Mouse (Mus musculus): ENCODE results near the gene Fgf22.

The Fgf22 gene

GRCm38 (mm10) chr10:79767372-79768244, 12.7 kb downstream of the Fgf22 start:
- peak; percentile 85 for DNase-seq (ENCODE audit: low read depth)

GRCm38 (mm10) chr10:79768400-79768799, 13.5 kb downstream of the Fgf22 start:
- DNase-seq (ENCODE audit: low read depth) = peak; percentile 65

DNA sequence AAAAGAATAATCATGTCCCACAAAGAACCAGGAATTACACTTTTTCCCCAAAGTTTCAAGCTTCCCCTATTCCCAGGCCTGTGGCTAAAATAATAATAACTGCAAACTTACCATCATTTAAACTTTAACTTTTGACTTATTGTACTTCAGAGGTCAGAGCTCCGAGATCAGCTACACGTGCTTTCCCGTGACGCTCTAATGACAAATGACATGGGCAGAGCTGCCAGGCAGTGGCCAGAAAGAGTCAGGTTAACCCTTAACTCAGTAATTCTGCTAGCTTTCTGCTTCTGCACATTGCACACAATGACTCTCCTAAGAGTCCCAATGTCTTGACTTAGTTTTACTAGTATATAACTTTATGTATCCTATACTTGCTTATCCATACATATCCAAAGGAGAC, 14.5 kb downstream of the Fgf22 start:
- DNase-seq (ENCODE audit: low read depth) = no peak

GRCm38 (mm10) chr10:79772320-79772719, 17.4 kb downstream of the Fgf22 start:
- DNase-seq (ENCODE audit: low read depth) = no peak

GRCm38 (mm10) chr10:79773208-79773607, 18.3 kb downstream of the Fgf22 start:
- DNase-seq (ENCODE audit: low read depth) = no peak

GRCm38 (mm10) chr10:79774486-79775279, 19.8 kb downstream of the Fgf22 start:
- no peak for DNase-seq (ENCODE audit: low read depth)

GRCm38 (mm10) chr10:79777103-79777531, 22.2 kb downstream of the Fgf22 start, which contains the start of gene Fstl3:
Gene Fstl3 (plus strand): TSS chr10:79777272.
- DNase-seq (ENCODE audit: low read depth) = no peak

DNA sequence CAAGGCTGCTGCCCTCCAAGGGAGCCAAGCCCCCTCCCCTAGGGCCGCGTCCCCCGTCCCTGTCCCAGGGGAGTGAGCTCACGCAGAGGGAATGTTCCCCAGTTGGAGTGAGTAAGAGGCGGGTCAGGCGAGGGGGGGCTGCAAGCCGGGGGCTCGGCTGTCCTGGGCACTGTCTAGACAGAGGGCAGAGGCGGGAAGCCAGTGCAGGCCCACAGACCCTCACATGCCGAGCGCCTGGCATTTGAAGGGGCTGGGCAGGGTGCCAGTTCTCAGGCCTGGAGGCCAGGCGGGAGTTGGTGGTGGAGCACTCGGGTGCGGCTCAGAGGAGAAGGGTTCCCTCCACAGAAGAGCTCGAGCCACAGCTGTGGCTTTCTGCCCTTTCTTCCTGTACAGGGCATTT, 23.1 kb downstream of the Fgf22 start:
- DNase-seq (ENCODE audit: low read depth) = no peak

DNA sequence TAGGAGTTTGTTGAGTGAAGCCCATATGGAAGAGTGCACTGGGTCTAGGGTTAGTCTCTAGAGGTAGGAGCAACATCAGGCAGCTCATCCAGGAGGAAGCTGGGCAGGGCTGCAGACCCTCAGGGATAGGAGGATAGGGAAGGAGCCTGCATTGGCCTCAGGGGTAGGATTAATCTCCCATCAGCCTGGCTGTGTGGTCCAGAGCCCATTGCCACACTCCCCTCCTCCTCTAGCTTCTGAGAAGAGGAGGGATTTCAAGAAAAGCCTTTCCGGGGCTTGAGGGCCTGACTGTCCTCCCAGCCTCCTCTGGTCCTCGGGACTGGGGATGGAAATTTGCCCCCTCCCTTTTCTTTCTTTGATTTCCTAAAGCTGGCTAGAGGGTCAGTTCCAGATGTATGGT, 24.3 kb downstream of the Fgf22 start:
- no peak for DNase-seq (ENCODE audit: low read depth)

- peak; percentile 98 for DNase-seq (ENCODE audit: low read depth)
These were observed 25.1 kb downstream of the Fgf22 start for GRCm38 (mm10) chr10:79779784-79780663.

- peak; percentile 95 for DNase-seq (ENCODE audit: low read depth)
These were observed 25.8 kb downstream of the Fgf22 start for GRCm38 (mm10) chr10:79780664-79781015.

DNA sequence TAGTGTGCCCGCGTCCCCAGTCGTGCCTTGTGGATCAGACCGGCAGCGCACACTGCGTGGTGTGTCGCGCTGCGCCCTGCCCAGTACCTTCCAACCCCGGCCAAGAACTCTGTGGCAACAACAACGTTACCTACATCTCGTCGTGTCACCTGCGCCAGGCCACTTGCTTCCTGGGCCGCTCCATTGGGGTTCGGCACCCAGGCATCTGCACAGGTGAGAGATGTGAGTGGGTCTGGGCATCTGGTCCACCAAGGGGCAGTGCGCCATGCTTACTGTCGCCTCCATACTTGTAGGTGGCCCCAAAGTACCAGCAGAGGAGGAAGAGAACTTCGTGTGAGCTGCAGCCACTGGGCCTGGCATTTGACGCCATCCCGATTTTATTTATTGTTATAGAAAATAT, 26.3 kb downstream of the Fgf22 start:
- DNase-seq (ENCODE audit: low read depth) = no peak

DNA sequence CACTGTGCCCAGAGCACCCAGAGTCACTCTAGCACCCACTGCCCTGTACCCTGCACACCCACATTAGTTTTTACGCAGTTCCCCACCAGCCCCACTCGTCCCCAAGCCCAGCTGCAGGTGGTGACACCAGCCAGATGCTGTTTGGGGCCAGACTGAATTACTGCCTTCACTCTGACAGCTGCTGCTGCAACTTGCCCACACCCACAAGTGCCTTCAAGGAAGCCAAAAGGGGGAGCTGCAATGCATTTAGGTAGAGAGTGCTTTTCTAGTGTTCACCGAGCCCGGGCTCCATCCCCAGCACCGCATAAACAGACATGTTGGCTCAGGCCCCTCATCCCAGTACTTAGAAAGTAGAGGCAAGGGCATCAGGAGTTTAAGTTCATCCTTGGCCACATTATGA, 27.1 kb downstream of the Fgf22 start:
- no peak for DNase-seq (ENCODE audit: low read depth)

DNA sequence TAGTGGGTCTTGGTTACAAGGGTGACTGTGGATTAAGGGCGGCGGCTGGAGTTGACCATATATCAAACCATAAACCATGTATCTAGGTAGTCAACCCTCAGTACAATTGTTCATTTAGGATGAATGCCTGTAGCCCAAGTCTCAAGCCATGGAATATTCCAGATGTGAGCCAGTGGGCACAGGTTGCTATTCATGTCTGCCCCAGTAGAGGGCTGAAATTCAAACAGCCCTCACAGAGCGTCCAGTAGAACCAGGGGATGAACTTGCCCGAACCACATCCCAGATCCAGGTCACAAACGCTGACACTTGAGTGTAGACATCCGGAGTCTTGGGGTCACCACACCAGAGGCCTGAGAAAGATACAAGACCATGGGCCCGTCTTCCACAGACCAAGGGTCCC, 28.2 kb downstream of the Fgf22 start:
- no peak for DNase-seq (ENCODE audit: low read depth)

- peak; percentile 64 for DNase-seq (ENCODE audit: low read depth)
These were observed 29.3 kb downstream of the Fgf22 start for GRCm38 (mm10) chr10:79783920-79784800.

GRCm38 (mm10) chr10:79788386-79789158, 33.7 kb downstream of the Fgf22 start:
- DNase-seq (ENCODE audit: low read depth) = peak; percentile 82

- DNase-seq (ENCODE audit: low read depth) = no peak
These were observed 34.7 kb downstream of the Fgf22 start for GRCm38 (mm10) chr10:79789581-79789980.

GRCm38 (mm10) chr10:79790861-79791260, 36.0 kb downstream of the Fgf22 start, which contains the start of gene Prss57:
Gene Prss57 (minus strand): TSS chr10:79790961.
- DNase-seq (ENCODE audit: low read depth) = no peak

GRCm38 (mm10) chr10:79792339-79793040, 37.6 kb downstream of the Fgf22 start:
- DNase-seq (ENCODE audit: low read depth) = no peak
